Mouse (Mus musculus): ENCODE data around the gene Gm20716.
"Not testable (repeated sequence)": the region's sequence is repeated elsewhere in the genome, so short reads cannot be mapped to it uniquely, and the experiment has no call there.

Gm20716 gene

GRCm38 (mm10) chr2:168166750-168167460, 63.3 kb downstream of the Gm20716 start:
- no peak for DNase-seq (ENCODE audit: low spot score in 2 of 2)

- no peak for DNase-seq (ENCODE audit: low spot score in 2 of 2)
Observed at GRCm38 (mm10) chr2:168161978-168162377, 68.2 kb downstream of the Gm20716 start.

GRCm38 (mm10) chr2:168161514-168161971, 68.6 kb downstream of the Gm20716 start:
- no peak for DNase-seq (ENCODE audit: low spot score in 2 of 2)

GRCm38 (mm10) chr2:168160370-168160930, 69.7 kb downstream of the Gm20716 start:
- DNase-seq (ENCODE audit: low spot score in 2 of 2), result no peak

- DNase-seq (ENCODE audit: low spot score in 2 of 2), result no peak
Observed at GRCm38 (mm10) chr2:168158911-168159711, 71.1 kb downstream of the Gm20716 start.

GRCm38 (mm10) chr2:168157974-168158373, 72.2 kb downstream of the Gm20716 start:
- not testable (repeated sequence) for DNase-seq (ENCODE audit: low spot score in 2 of 2)

GRCm38 (mm10) chr2:168156361-168156760, 73.8 kb downstream of the Gm20716 start:
- no peak for DNase-seq (ENCODE audit: low spot score in 2 of 2)

- no peak for DNase-seq (ENCODE audit: low spot score in 2 of 2)
Observed at GRCm38 (mm10) chr2:168155666-168156065, 74.5 kb downstream of the Gm20716 start.

- peak; percentile 34 to 58 for DNase-seq (ENCODE audit: low spot score in 2 of 2)
Observed at GRCm38 (mm10) chr2:168154090-168154881, 75.9 kb downstream of the Gm20716 start.

- no peak for DNase-seq (ENCODE audit: low spot score in 2 of 2)
Observed at GRCm38 (mm10) chr2:168149241-168149640, 80.9 kb downstream of the Gm20716 start.

GRCm38 (mm10) chr2:168147722-168148432, 82.3 kb downstream of the Gm20716 start:
- no peak for DNase-seq (ENCODE audit: low spot score in 2 of 2)

- no peak for DNase-seq (ENCODE audit: low spot score in 2 of 2)
Observed at GRCm38 (mm10) chr2:168145437-168145836, 84.7 kb downstream of the Gm20716 start.

- no peak for DNase-seq (ENCODE audit: low spot score in 2 of 2)
Observed at GRCm38 (mm10) chr2:168143794-168144193, 86.4 kb downstream of the Gm20716 start.

- DNase-seq (ENCODE audit: low spot score in 2 of 2), result no peak
Observed at GRCm38 (mm10) chr2:168137161-168137560, 93.0 kb downstream of the Gm20716 start.
